Mouse (Mus musculus): ENCODE results near the gene Fkbp11. TPM values are rescaled to one million over a fixed set of nuclear protein-coding genes. Genes with fewer than 3 reads are reported as not detected.

Gene Fkbp11
- 12.1 and 12.6 TPM in 2 replicates for polyA plus RNA-seq (2014; fragmentation: Nextera tagmentation; extraction: Ambion mirVana)

DNA sequence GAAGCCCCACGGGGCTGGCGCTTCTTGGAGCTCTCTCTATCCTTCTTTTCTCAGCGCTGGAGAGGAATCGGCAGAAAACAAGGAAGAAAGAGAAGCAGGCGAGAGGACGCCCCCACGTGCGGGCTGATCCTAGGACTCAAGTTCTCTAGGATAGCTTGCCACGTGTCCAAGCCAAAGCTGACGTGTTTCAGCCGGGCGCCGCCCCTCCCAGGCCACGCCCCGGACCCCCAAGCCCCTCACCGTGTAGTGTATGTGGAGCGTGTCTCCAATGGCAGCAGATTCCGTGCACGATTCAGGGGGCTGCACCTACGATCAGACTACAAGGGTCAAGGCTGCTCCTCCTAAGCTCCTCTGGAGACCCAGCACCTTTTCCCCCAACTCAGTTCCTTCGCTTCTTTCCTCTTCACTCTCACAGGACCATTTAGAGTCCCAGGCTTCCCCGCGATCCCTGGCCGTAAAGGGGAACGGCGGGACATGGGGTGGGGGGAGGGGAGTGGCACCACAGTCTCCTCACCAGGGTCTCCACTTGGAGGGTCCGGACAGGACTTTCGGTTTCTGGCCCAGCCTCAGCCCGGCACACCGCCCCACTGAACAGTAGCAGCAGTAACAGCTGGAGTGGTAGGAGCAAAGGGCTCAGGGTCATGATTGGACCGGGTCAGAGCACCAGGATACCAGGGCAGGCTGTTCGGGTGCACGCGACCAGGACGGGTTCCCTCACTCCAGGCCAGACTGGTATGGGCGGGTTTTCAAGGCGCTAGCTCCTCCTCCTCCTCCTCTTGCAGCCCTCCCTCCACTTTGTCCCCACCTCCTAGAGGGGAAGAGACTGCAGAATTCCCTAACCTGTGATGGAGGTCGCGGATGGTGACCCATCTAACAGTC lies at the start of gene Fkbp11:
Gene Fkbp11 (minus strand): TSS at position 756 of the 879 bp plus-strand sequence.
- Histone ChIP-seq H3K4me3 (ENCODE audit: low read depth, low read length) (peak within 1 kb of the TSS; percentile 34), H3K36me3 (ENCODE audit: control insufficient read depth, insufficient read depth, low read length) (no peaks in the 10 kb centered on the region), H3K9me3 (ENCODE audit: control insufficient read depth, low read length) (no peaks in the 10 kb centered on the region), H3K27me3 (ENCODE audit: control insufficient read depth, insufficient read depth, low read length) (no peaks in the 10 kb centered on the region), H3K4me1 (ENCODE audit: control insufficient read depth, insufficient read depth, low read length) (peaks cover 11% of the 10 kb centered on the region), H3K27ac (ENCODE audit: low read depth, low read length) (no peak within 1 kb of the TSS), H3K4me2 (ENCODE audit: low read depth) (peak within 1 kb of the TSS; percentile 83), H3K9ac (ENCODE audit: low read length) (peak within 1 kb of the TSS; percentile 19)
- peak; percentile 77 for ATAC-seq (ENCODE audit: insufficient read depth, low FRiP score, low TSS enrichment)
- under 1% methylated on average over 39 of the region's 39 CpGs for WGBS
- DNase-seq (ENCODE audit: low spot score) = peak; percentile 77

DNA sequence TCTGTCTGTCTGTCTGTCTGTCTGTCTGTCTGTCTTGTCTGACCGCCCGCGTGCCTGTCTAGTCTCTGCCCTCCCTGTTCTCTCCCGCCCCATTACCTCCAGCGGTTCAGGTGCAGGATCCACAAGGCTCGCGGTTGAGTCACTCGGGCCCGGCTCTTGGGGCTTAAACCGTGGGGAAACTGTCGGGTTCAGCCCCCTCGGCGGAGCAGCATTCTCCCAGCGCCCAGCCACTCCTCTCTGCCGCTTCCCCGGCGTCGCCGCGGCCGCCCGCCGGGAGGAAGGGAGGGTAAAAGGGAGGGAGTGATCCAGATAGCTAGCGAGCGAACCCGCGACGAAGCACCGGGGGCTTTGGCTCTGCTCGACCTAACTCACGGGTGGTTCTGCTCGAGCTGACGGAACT lies 49.8 kb upstream of the Fkbp11 start, which contains the start of gene Wnt10b:
Gene Wnt10b (minus strand): TSS at position 389 of the 400 bp plus-strand sequence.
- peak within 1 kb of the TSS; percentile 6; the same call in 1 of the 2 replicates for H3K4me3 ChIP-seq (ENCODE audit: low read depth, low read length)
- H3K9ac ChIP-seq (ENCODE audit: low read length) = no peak within 1 kb of the TSS
- H3K27ac ChIP-seq (ENCODE audit: low read depth, low read length) = no peak within 1 kb of the TSS
- peaks cover 98% of the 10 kb centered on the region for H3K27me3 ChIP-seq (ENCODE audit: control insufficient read depth, insufficient read depth, low read length)
- WGBS = under 1% methylated on average over 15 of the region's 33 CpGs
- H3K4me1 ChIP-seq (ENCODE audit: control insufficient read depth, insufficient read depth, low read length) = peaks cover 15% of the 10 kb centered on the region
- ATAC-seq (ENCODE audit: insufficient read depth, low FRiP score, low TSS enrichment) (no peak), DNase-seq (ENCODE audit: low spot score) (peak; percentile 24)
- H3K36me3 ChIP-seq (ENCODE audit: control insufficient read depth, insufficient read depth, low read length) = no peaks in the 10 kb centered on the region
- H3K4me2 ChIP-seq (ENCODE audit: low read depth) = peak within 1 kb of the TSS; percentile 14; the same call in 1 of the 2 replicates
- no peaks in the 10 kb centered on the region for H3K9me3 ChIP-seq (ENCODE audit: control insufficient read depth, low read length)

DNA sequence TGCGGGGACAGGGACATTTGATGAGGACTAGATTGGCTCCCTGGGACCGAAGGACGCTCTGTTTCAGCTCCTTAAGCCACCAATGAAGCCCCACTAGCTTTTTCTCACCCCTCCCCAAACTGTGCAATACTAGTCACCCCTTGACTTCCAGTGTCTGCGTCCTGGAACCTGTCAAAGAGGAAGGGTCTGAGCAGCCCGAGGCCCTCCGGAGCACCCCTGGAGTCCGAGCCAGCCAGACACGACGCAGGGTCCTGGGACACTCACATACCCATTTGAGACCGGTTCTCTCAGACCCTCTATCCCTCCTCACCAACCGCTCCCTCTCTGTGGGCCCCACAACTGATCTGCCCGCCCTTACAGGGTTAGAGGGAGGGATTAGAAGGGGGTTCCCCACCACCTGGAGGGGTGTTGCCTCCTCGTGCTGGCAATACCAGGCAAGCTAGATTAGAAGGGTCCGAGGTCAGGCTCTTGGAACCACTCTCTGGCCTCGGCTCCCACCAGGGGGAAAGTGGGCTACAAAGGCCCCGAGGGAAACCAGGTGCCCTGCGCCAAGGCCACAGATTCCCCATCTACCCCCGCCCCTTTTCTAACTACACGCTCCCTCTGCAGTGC lies 49.1 kb upstream of the Fkbp11 start:
- DNase-seq (ENCODE audit: low spot score) = peak; percentile 20
- no peak overlapping the region for H3K9ac ChIP-seq (ENCODE audit: low read length)
- 1% methylated on average over 19 of the region's 19 CpGs for WGBS

DNA sequence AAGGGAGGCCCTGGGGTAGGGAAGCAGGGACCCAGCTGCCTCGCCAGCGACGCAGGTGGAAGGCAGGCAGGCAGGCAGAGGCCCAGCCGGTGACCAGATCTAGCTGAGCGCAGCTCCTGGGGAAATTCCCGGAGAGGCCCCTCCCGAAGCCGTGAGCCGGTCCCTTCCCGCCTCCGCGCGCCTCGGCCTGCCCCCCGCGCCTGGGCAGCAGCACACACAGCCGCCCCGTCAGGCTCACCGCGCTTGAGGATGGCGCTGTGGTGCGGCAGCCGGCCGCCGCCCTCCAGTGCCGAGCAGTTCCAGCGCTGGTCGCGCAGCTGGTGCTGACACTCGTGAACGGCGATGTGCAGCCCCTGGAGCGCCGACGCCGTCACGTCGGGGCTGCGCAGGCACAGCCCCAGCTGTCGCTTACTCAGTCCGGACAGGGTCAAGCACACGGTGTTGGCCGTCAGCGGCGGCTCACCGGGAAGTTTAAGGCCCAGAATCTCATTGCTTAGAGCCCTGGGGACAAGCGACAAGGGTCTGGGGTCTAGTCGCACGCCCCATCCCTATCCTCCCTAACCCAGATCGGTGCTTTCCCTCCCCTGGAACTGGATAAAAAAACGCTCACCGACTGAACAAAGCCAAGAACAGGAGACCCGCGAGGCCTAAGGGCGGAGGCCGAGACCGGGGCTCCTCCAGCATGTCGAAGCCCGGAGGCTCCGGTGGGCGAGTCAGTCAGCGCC lies 48.4 kb upstream of the Fkbp11 start:
- under 1% methylated on average over 62 of the region's 62 CpGs for WGBS
- no peak overlapping the region for H3K27ac ChIP-seq (ENCODE audit: low read depth, low read length)
- H3K4me1 ChIP-seq (ENCODE audit: control insufficient read depth, insufficient read depth, low read length) = peaks cover 20% of the 10 kb centered on the region
- H3K27me3 ChIP-seq (ENCODE audit: control insufficient read depth, insufficient read depth, low read length) = peaks cover 100% of the 10 kb centered on the region
- H3K9ac ChIP-seq (ENCODE audit: low read length) = no peak overlapping the region
- peak overlapping the region; percentile 29 for H3K4me2 ChIP-seq (ENCODE audit: low read depth)
- peak; percentile 66 for DNase-seq (ENCODE audit: low spot score)
- 0 out of 2 replicates have a peak overlapping the region, but pooled peaks have one; percentile 8 for H3K4me3 ChIP-seq (ENCODE audit: low read depth, low read length)
- H3K9me3 ChIP-seq (ENCODE audit: control insufficient read depth, low read length) = no peaks in the 10 kb centered on the region
- peak; percentile 54; the same call in 1 of the 2 replicates for ATAC-seq (ENCODE audit: insufficient read depth, low FRiP score, low TSS enrichment)
- H3K36me3 ChIP-seq (ENCODE audit: control insufficient read depth, insufficient read depth, low read length) = no peaks in the 10 kb centered on the region

More for the DNA sequence above, 49.1 kb upstream of the Fkbp11 start:
- peaks cover 100% of the 10 kb centered on the region for H3K27me3 ChIP-seq (ENCODE audit: control insufficient read depth, insufficient read depth, low read length)
- no peak overlapping the region for H3K4me3 ChIP-seq (ENCODE audit: low read depth, low read length)
- H3K4me2 ChIP-seq (ENCODE audit: low read depth) = no peak overlapping the region
- ATAC-seq (ENCODE audit: insufficient read depth, low FRiP score, low TSS enrichment) = no peak
- no peaks in the 10 kb centered on the region for H3K36me3 ChIP-seq (ENCODE audit: control insufficient read depth, insufficient read depth, low read length)
- peaks cover 19% of the 10 kb centered on the region for H3K4me1 ChIP-seq (ENCODE audit: control insufficient read depth, insufficient read depth, low read length)
- no peak overlapping the region for H3K27ac ChIP-seq (ENCODE audit: low read depth, low read length)
- no peaks in the 10 kb centered on the region for H3K9me3 ChIP-seq (ENCODE audit: control insufficient read depth, low read length)

DNA sequence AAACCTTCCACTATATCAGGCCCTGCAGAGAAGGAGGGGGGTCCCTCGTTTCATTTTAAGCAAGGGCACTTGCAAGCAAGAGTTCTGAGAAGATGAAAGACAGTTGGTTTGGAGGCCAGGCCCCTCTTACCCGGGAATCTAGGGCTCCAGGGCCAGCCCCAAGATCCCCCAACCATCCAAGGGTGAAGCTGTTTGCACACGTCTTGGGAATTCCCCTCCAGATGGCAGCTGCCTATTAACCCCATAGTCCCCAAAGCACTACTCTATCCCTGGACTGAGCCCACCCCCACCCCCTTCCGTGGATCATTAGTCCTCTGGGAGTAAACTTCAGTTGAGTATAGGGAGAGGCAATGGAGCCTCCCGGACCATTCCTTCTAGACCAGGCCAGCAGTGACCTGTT lies 47.5 kb upstream of the Fkbp11 start:
- Histone ChIP-seq H3K9me3 (ENCODE audit: control insufficient read depth, low read length) (no peaks in the 10 kb centered on the region), H3K4me2 (ENCODE audit: low read depth) (no peak overlapping the region), H3K4me1 (ENCODE audit: control insufficient read depth, insufficient read depth, low read length) (peaks cover 20% of the 10 kb centered on the region), H3K4me3 (ENCODE audit: low read depth, low read length) (no peak overlapping the region), H3K9ac (ENCODE audit: low read length) (no peak overlapping the region), H3K36me3 (ENCODE audit: control insufficient read depth, insufficient read depth, low read length) (no peaks in the 10 kb centered on the region), H3K27ac (ENCODE audit: low read depth, low read length) (no peak overlapping the region), H3K27me3 (ENCODE audit: control insufficient read depth, insufficient read depth, low read length) (peaks cover 100% of the 10 kb centered on the region)
- ATAC-seq (ENCODE audit: insufficient read depth, low FRiP score, low TSS enrichment) (no peak), DNase-seq (ENCODE audit: low spot score) (peak; percentile 8)
- under 1% methylated on average over 5 of the region's 5 CpGs for WGBS

DNA sequence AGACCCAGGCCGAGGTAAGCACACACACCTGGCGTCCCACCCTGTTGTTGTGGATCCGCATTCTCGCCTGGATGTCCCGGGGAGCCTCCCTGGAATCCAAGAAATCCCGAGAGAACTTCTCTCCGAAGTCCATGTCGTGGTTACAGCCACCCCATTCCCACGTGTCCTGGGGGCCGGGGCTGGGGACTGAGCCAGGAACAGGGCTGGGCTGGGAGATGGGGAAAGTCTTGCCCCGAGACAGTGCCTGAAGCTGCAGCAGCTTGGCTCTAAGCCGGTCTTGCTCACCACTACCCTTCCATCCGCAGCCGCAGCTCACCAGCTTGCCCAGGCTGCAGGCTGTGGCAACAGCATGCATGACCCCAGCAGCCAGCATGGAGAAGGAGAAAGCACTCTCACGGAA lies 46.1 kb upstream of the Fkbp11 start:
- Histone ChIP-seq H3K9ac (ENCODE audit: low read length) (no peak overlapping the region), H3K4me1 (ENCODE audit: control insufficient read depth, insufficient read depth, low read length) (peaks cover 20% of the 10 kb centered on the region), H3K27me3 (ENCODE audit: control insufficient read depth, insufficient read depth, low read length) (peaks cover 94% of the 10 kb centered on the region), H3K36me3 (ENCODE audit: control insufficient read depth, insufficient read depth, low read length) (no peaks in the 10 kb centered on the region), H3K27ac (ENCODE audit: low read depth, low read length) (no peak overlapping the region), H3K9me3 (ENCODE audit: control insufficient read depth, low read length) (no peaks in the 10 kb centered on the region), H3K4me3 (ENCODE audit: low read depth, low read length) (no peak overlapping the region), H3K4me2 (ENCODE audit: low read depth) (no peak overlapping the region)
- DNase-seq (ENCODE audit: low spot score) (no peak), ATAC-seq (ENCODE audit: insufficient read depth, low FRiP score, low TSS enrichment) (no peak)
- 4% methylated on average over 15 of the region's 15 CpGs for WGBS

DNA sequence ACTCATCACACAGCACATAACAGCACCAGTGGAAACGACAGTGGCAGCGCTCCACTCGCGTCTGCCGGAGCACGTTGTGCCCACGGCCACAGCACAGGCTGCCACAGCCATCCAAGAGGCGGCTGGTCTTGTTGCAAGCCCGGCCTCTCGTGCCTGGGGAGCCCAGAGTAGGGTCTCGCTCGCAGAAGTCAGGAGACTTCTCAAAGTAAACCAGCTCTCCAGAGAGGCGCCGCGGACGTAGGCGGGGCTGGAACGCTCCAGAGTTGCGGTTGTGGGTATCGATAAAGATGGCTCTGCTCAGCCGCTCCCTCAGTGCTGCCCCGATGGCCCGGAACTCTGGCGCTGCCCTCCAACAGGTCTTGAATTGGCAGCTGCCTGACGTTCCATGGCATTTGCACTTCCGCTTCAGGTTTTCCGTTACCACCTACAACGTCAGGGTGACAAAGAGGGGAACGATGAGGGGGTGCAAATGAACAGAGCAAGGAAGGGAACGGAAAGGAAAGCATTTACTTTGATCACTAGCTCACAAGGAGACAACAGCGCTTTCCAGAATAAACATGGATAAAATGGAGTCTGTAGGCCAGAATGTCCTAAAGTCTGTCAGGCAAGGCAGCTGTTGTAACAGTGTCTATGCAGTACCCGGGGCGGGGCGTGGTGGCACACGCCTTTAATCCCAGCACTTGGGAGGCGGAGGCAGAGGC lies 44.7 kb upstream of the Fkbp11 start:
- peak; percentile 44 for DNase-seq (ENCODE audit: low spot score)
- ATAC-seq (ENCODE audit: insufficient read depth, low FRiP score, low TSS enrichment) = no peak
- Histone ChIP-seq H3K27ac (ENCODE audit: low read depth, low read length) (no peak overlapping the region), H3K4me2 (ENCODE audit: low read depth) (peak overlapping the region; percentile 37), H3K36me3 (ENCODE audit: control insufficient read depth, insufficient read depth, low read length) (no peaks in the 10 kb centered on the region), H3K9ac (ENCODE audit: low read length) (no peak overlapping the region), H3K27me3 (ENCODE audit: control insufficient read depth, insufficient read depth, low read length) (peaks cover 85% of the 10 kb centered on the region), H3K4me1 (ENCODE audit: control insufficient read depth, insufficient read depth, low read length) (peaks cover 16% of the 10 kb centered on the region), H3K4me3 (ENCODE audit: low read depth, low read length) (peak overlapping the region; percentile 16), H3K9me3 (ENCODE audit: control insufficient read depth, low read length) (no peaks in the 10 kb centered on the region)
- 2% methylated on average over 36 of the region's 36 CpGs for WGBS
